Mouse (Mus musculus): ENCODE measurements around the gene Ryr2.
"Not testable (repeated sequence)": the region's sequence is repeated elsewhere in the genome, so short reads cannot be mapped to it uniquely, and the experiment has no call there.

Ryr2 gene

DNA sequence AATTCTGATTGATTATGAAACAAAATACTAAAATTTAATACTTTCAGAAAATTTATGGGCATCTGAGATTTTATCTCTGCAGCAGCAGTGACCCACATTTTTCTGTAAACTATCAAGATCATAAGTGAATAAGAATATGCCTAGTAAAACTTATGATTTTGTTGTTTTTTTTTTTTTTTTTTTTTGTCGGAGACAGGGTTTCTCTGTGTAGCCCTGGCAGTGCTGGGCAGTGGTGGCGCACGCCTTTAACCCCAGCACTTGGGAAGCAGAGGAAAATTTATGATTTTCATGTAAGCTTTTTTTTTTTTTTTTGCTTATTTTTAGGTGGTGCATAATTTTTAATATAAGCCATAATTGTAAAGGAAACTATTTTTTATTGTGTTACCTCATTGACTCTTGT lies 557.1 kb downstream of the Ryr2 start:
- DNase-seq (ENCODE audit: low read depth, low spot score), result no peak

DNA sequence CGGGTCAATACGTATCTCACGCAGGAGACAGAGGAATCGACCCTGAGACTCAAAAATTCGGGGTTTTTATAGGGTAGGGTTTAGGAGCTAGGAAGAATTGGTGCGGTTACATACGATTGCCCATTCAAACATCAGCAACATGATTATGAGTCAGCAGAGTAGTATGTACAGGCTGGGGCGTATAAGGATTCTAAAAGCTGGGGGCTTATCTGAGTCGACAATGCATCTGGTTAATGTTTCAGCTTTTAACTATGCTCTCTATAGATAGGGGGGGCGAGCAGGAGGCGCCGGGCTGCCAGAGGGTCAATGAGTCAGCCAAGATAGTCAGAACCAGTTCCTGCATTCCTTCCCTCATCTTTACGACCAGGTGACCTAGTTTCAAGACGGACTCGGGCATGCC lies 557.6 kb downstream of the Ryr2 start:
- not testable (repeated sequence) for DNase-seq (ENCODE audit: low read depth, low spot score)

DNA sequence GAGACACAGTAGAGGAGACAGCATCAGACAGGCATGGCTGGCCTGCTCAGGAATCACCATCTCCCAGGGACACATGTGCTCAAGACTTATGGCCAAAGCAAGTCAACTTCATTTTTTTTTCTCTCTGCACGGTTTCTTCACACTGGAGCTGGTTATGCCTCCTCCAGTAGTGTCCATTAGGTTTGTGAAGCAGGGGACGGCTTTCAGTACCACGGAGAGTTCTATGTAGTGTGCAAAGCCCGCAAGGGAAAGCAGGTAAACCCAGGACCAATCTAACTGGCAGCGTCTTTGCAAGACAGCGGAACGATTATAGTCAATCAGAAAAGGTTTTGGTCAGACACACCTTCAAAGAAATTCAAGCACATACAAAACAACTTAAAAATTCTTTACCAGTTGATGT lies 560.9 kb downstream of the Ryr2 start:
- peak; percentile 64 for DNase-seq (ENCODE audit: low read depth, low spot score)

GRCm38 (mm10) chr13:11542546-11542945 lies 564.2 kb downstream of the Ryr2 start:
- DNase-seq (ENCODE audit: low read depth, low spot score), result no peak

- DNase-seq (ENCODE audit: low read depth, low spot score), result no peak
These were observed 569.9 kb downstream of the Ryr2 start for GRCm38 (mm10) chr13:11536851-11537250.

DNA sequence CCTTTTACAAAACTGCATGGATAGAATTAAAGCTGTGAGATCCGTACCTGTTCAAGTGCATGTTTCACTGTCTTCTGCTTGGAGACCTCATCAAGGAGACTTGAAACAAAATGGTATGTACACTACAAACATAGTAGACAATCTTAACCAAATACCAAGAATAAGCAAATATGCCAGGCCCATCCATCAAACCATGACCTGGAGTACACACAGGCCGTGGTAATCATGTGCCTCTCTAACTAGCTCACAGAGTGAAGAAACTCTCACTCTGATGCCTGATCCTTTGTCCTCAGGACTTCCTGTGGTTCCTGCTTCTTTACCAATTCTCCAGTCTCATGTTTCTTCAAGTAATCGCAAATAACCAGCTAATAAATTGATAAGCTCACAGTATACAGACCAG lies 570.9 kb downstream of the Ryr2 start:
- DNase-seq (ENCODE audit: low read depth, low spot score), result no peak

DNA sequence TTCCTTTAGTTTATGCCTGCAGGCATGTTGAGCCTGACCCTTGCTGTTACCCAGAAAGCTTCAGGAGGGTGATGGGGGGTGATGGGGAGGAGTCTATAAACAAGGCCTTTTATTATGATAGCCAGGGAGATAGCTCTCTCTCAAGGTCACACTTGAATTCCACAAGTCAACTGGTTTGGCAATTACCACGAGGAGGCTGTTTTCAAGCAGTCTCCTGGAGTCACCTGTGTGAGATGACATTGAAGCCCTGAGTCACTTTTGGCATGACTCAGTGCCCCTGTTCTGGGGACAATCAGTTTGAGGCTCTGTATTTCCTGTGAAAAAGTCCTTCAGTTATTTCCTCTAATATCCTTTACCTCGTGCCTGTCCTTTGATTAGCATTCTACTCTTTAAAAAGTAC lies 573.5 kb downstream of the Ryr2 start:
- DNase-seq (ENCODE audit: low read depth, low spot score), result peak; percentile 10

GRCm38 (mm10) chr13:11532014-11532890 lies 574.5 kb downstream of the Ryr2 start:
- no peak for DNase-seq (ENCODE audit: low read depth, low spot score)

DNA sequence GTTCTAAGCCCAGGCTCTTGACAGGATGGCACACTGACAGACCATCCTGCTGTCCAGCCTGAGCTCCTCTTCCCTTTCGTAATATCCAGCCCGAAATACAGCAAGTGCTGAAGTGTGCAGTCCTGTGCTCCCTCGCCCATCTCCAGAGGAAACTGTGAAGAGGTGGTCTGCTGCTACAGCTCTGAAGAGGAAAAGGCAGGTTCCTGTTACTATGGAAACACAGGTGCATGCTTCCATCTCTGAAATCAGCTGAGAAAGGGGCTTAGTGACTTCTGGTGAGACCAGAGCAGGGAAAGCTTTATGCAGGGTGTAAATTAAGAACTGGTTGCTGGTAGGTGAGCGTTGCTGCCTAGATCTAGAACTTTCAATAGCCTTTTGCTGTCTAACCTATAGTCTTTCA lies 583.1 kb downstream of the Ryr2 start:
- DNase-seq (ENCODE audit: low read depth, low spot score), result no peak

DNA sequence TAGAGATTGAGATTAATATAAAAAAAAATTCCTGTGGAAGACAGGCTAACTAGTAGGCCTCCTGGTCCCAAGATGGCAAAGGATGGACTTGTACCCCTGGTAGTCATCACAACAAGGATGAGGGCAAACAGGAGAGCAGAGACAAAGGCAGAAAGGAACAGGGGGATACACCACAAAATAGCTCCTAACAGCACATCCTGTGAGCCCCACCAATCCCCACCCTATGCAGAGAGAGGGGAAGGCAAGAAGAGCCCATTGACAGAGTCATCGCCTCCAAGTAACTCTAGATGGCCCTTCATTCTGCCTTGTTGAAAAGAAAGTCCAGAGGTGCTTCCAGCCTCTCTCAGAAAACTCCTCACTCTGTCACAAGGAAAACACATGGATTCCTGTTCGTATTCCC lies 586.0 kb downstream of the Ryr2 start:
- DNase-seq (ENCODE audit: low read depth, low spot score), result no peak

DNA sequence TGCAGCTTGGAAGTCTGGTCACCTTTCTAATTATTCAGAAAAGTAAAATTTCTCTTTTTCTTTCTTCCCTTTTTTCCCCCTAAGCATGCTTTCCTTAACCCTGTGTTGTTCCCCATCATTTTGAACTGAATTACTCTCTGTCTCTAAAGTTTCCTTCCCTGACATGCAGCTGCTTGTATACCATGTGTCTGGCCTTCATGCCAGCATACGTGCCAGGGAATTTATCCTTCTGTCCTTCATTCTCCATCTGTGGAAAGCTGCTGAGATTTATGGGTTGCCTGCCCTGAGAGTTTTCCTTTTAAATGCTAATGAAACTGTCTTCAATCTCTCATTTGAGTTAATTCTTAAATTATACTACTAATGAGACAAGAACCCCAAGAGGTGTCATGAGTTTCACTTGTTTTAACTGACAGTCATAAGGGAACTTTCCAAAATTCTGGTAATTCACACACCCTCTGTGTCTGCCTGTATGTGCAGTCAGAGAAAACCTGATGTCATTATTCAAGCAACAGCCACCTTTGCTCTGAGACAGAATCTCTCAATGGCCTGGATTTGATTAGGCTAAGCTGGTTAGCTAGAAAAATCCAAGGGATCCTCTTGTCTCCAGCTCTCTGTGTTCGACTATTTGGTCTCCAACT lies 595.1 kb downstream of the Ryr2 start:
- DNase-seq (ENCODE audit: low read depth, low spot score), result no peak

Data from ZHBTc4 (cell line).